Mouse (Mus musculus): ENCODE measurements around the gene Aff3. TPM values are rescaled to one million over a fixed set of nuclear protein-coding genes. Genes with fewer than 3 reads are reported as not detected.
A peak's percentile ranks its signal among the peaks of the same experiment; 100 is the strongest.

The Aff3 gene
- polyA plus RNA-seq, 1 experiment from 2014 or later = 2.1 TPM

- 72% methylated on average over 10 of the region's 10 CpGs for WGBS
- Histone ChIP-seq H3K36me3 (ENCODE audit: control insufficient read depth, insufficient read depth) (no peaks in the 10 kb centered on the region), H3K27ac (ENCODE audit: low read depth, low read length) (no peak overlapping the region), H3K27me3 (replicated peaks; ENCODE audit: control insufficient read depth, insufficient read depth, low read length) (no peaks in the 10 kb centered on the region), H3K4me3 (ENCODE audit: low read depth, low read length) (no peak overlapping the region), H3K9ac (ENCODE audit: low read depth, low read length) (no peak overlapping the region), H3K4me2 (replicated peaks; ENCODE audit: low read depth) (no peak overlapping the region), H3K9me3 (ENCODE audit: control insufficient read depth) (no peaks in the 10 kb centered on the region), H3K4me1 (replicated peaks; ENCODE audit: control insufficient read depth, insufficient read depth, low read length) (no peaks in the 10 kb centered on the region)
- ATAC-seq = no peak
- TF ChIP-seq CTCF (IDR thresholded peaks at IDR 0.05; ENCODE audit: low read depth) = peak; percentile 96
These were observed 462.1 kb downstream of the Aff3 start for GRCm38 (mm10) chr1:38202475-38203183.

- Histone ChIP-seq H3K27ac (ENCODE audit: low read depth, low read length) (no peak overlapping the region), H3K4me2 (replicated peaks; ENCODE audit: low read depth) (no peak overlapping the region), H3K27me3 (replicated peaks; ENCODE audit: control insufficient read depth, insufficient read depth, low read length) (no peaks in the 10 kb centered on the region), H3K9ac (ENCODE audit: low read depth, low read length) (no peak overlapping the region), H3K4me1 (replicated peaks; ENCODE audit: control insufficient read depth, insufficient read depth, low read length) (no peaks in the 10 kb centered on the region), H3K4me3 (ENCODE audit: low read depth, low read length) (no peak overlapping the region), H3K9me3 (ENCODE audit: control insufficient read depth) (no peaks in the 10 kb centered on the region), H3K36me3 (ENCODE audit: control insufficient read depth, insufficient read depth) (no peaks in the 10 kb centered on the region)
- TF ChIP-seq CTCF (IDR thresholded peaks at IDR 0.05; ENCODE audit: low read depth) = no peak
- ATAC-seq = no peak
- 83% methylated on average over 3 of the region's 3 CpGs for WGBS
These were observed 463.0 kb downstream of the Aff3 start for GRCm38 (mm10) chr1:38201796-38202195.

- Histone ChIP-seq H3K27me3 (replicated peaks; ENCODE audit: control insufficient read depth, insufficient read depth, low read length) (no peaks in the 10 kb centered on the region), H3K9ac (ENCODE audit: low read depth, low read length) (no peak overlapping the region), H3K27ac (ENCODE audit: low read depth, low read length) (no peak overlapping the region), H3K4me1 (replicated peaks; ENCODE audit: control insufficient read depth, insufficient read depth, low read length) (no peaks in the 10 kb centered on the region), H3K9me3 (ENCODE audit: control insufficient read depth) (no peaks in the 10 kb centered on the region), H3K36me3 (ENCODE audit: control insufficient read depth, insufficient read depth) (no peaks in the 10 kb centered on the region), H3K4me3 (ENCODE audit: low read depth, low read length) (no peak overlapping the region), H3K4me2 (replicated peaks; ENCODE audit: low read depth) (no peak overlapping the region)
- no peak for ATAC-seq
- WGBS = 78% methylated on average over 17 of the region's 17 CpGs
- TF ChIP-seq CTCF (IDR thresholded peaks at IDR 0.05; ENCODE audit: low read depth) = no peak
These were observed 464.8 kb downstream of the Aff3 start for GRCm38 (mm10) chr1:38199669-38200635.

GRCm38 (mm10) chr1:38198393-38199029 is 466.2 kb downstream of the Aff3 start:
- no peaks in the 10 kb centered on the region for H3K9me3 ChIP-seq (ENCODE audit: control insufficient read depth)
- no peak overlapping the region for H3K9ac ChIP-seq (ENCODE audit: low read depth, low read length)
- no peaks in the 10 kb centered on the region for H3K27me3 ChIP-seq (replicated peaks; ENCODE audit: control insufficient read depth, insufficient read depth, low read length)
- ATAC-seq = no peak
- H3K4me3 ChIP-seq (ENCODE audit: low read depth, low read length) = no peak overlapping the region
- no peak overlapping the region for H3K27ac ChIP-seq (ENCODE audit: low read depth, low read length)
- H3K4me1 ChIP-seq (replicated peaks; ENCODE audit: control insufficient read depth, insufficient read depth, low read length) = no peaks in the 10 kb centered on the region
- WGBS = 81% methylated on average over 15 of the region's 15 CpGs
- no peak overlapping the region for H3K4me2 ChIP-seq (replicated peaks; ENCODE audit: low read depth)
- no peaks in the 10 kb centered on the region for H3K36me3 ChIP-seq (ENCODE audit: control insufficient read depth, insufficient read depth)
- no peak for TF ChIP-seq CTCF (IDR thresholded peaks at IDR 0.05; ENCODE audit: low read depth)

GRCm38 (mm10) chr1:38197145-38197682 is 467.5 kb downstream of the Aff3 start:
- Histone ChIP-seq H3K27me3 (replicated peaks; ENCODE audit: control insufficient read depth, insufficient read depth, low read length) (no peaks in the 10 kb centered on the region), H3K9me3 (ENCODE audit: control insufficient read depth) (no peaks in the 10 kb centered on the region), H3K4me2 (replicated peaks; ENCODE audit: low read depth) (no peak overlapping the region), H3K27ac (ENCODE audit: low read depth, low read length) (no peak overlapping the region), H3K4me3 (ENCODE audit: low read depth, low read length) (no peak overlapping the region), H3K4me1 (replicated peaks; ENCODE audit: control insufficient read depth, insufficient read depth, low read length) (no peaks in the 10 kb centered on the region), H3K36me3 (ENCODE audit: control insufficient read depth, insufficient read depth) (no peaks in the 10 kb centered on the region), H3K9ac (ENCODE audit: low read depth, low read length) (no peak overlapping the region)
- TF ChIP-seq CTCF (IDR thresholded peaks at IDR 0.05; ENCODE audit: low read depth) = no peak
- WGBS = 70% methylated on average over 8 of the region's 8 CpGs
- ATAC-seq = no peak

- Histone ChIP-seq H3K4me2 (replicated peaks; ENCODE audit: low read depth) (no peak overlapping the region), H3K9me3 (ENCODE audit: control insufficient read depth) (no peaks in the 10 kb centered on the region), H3K4me1 (replicated peaks; ENCODE audit: control insufficient read depth, insufficient read depth, low read length) (no peaks in the 10 kb centered on the region), H3K9ac (ENCODE audit: low read depth, low read length) (no peak overlapping the region), H3K27ac (ENCODE audit: low read depth, low read length) (no peak overlapping the region), H3K36me3 (ENCODE audit: control insufficient read depth, insufficient read depth) (no peaks in the 10 kb centered on the region), H3K4me3 (ENCODE audit: low read depth, low read length) (no peak overlapping the region), H3K27me3 (replicated peaks; ENCODE audit: control insufficient read depth, insufficient read depth, low read length) (no peaks in the 10 kb centered on the region)
- 84% methylated on average over 3 of the region's 3 CpGs for WGBS
- no peak for TF ChIP-seq CTCF (IDR thresholded peaks at IDR 0.05; ENCODE audit: low read depth)
- no peak for ATAC-seq
These were observed 469.0 kb downstream of the Aff3 start for GRCm38 (mm10) chr1:38195721-38196120.
